Mouse (Mus musculus) liver, embryonic 11.5 days (tissue): ENCODE measurements at regions not wholly inside any gene's neighbourhood (a gene's known extent, or its start where the extent isn't known, plus 50 kb on each side); places are given as distances from the start of the nearest gene placed in this dataset.

Experiments used
- ATAC-seq: fragments of 200-750 bp; cut with Nextera tagmentation; replicated peaks from 2 replicates; pipeline ENCODE4 v1.8.0; 2017; ENCODE audit warnings: moderate number of reproducible peaks, mild to moderate bottlenecking, moderate TSS enrichment, moderate library complexity; ENCODE audit not compliant: low FRiP score
- DNase-seq: peaks from one replicate; pipeline ENCODE4 v3.0.0-alpha.2; 2017; ENCODE audit warnings: low spot score
- H3K27ac ChIP-seq: fragments of 300-500 bp; sonication (generic); 2 replicates; pipeline ENCODE4 v1.5.1; 2014; ENCODE audit warnings: mild to moderate bottlenecking, low read depth, low read length, control low read depth
- H3K27me3 ChIP-seq: fragments of 300-500 bp; sonication (generic); replicated peaks from 2 replicates; pipeline ENCODE4 v1.6.1; 2014; ENCODE audit warnings: low read length, mixed read lengths; ENCODE audit not compliant: control insufficient read depth, insufficient read depth
- H3K36me3 ChIP-seq: fragments of 300-500 bp; sonication (generic); 2 replicates; pipeline ENCODE4 v1.6.1; 2014; ENCODE audit warnings: mild to moderate bottlenecking, low read length, moderate library complexity, mixed read lengths; ENCODE audit not compliant: control insufficient read depth, insufficient read depth
- H3K4me1 ChIP-seq: fragments of 300-500 bp; sonication (generic); replicated peaks from 2 replicates; pipeline ENCODE4 v1.6.1; 2014; ENCODE audit warnings: low read length, mixed read lengths; ENCODE audit not compliant: control insufficient read depth, insufficient read depth
- H3K4me2 ChIP-seq: fragments of 300-500 bp; sonication (generic); 2 replicates; pipeline ENCODE4 v1.6.1; 2014; ENCODE audit warnings: mild to moderate bottlenecking, control low read depth, moderate library complexity
- H3K4me3 ChIP-seq: fragments of 300-500 bp; sonication (generic); 2 replicates; pipeline ENCODE4 v1.5.1; 2014; ENCODE audit warnings: low read depth, low read length, control low read depth
- H3K9ac ChIP-seq: fragments of 300-500 bp; sonication (generic); 2 replicates; pipeline ENCODE4 v1.6.1; 2014; ENCODE audit warnings: low read depth, low read length, control low read depth
- H3K9me3 ChIP-seq: fragments of 300-500 bp; sonication (generic); 2 replicates; pipeline ENCODE4 v1.6.1; 2016; ENCODE audit warnings: low read length, inconsistent platforms, mixed read lengths; ENCODE audit not compliant: control insufficient read depth
- WGBS: fragments of 180-500 bp; shearing (Covaris S2); extraction: QIAGEN DNeasy Blood & Tissue Kit; methylation state at CpG from one replicate; pipeline ENCODE4 v1.1.7; 2014; 5-methylcytosine and 5-hydroxymethylcytosine counted together

DNA sequence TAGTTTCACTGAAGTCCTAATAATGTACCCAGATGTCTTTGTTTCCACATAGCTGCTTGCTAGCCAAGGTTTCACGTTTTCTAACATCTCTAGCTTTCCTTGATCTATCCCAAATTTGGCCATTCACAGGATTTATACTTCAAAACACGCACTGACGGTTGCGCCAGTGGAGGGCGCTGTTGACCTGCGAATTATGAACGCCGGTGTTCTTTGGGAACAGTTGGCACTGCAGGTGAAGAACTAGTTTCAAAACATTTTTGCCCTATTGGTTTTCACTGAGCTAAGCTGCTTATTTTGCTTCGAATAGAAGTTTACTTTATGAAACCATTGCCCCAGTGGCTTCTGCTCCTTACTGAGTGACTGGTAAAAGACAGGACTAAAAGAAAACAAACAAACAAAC, 76.7 kb upstream of the Slitrk3 start:
- Histone ChIP-seq H3K9me3 (no peaks in the 10 kb centered on the region), H3K27me3 (no peaks in the 10 kb centered on the region), H3K4me3 (no peak overlapping the region), H3K36me3 (no peaks in the 10 kb centered on the region), H3K4me1 (no peaks in the 10 kb centered on the region), H3K27ac (no peak overlapping the region), H3K4me2 (no peak overlapping the region), H3K9ac (no peak overlapping the region)
- ATAC-seq (no peak), DNase-seq (no peak)
- 5% methylated on average over 9 of the region's 9 CpGs for WGBS

- Histone ChIP-seq H3K27me3 (no peaks in the 10 kb centered on the region), H3K4me2 (no peak overlapping the region), H3K36me3 (no peaks in the 10 kb centered on the region), H3K9ac (no peak overlapping the region), H3K4me1 (no peaks in the 10 kb centered on the region), H3K4me3 (no peak overlapping the region), H3K27ac (no peak overlapping the region), H3K9me3 (no peaks in the 10 kb centered on the region)
- peak; percentile 99 for ATAC-seq
- 46% methylated on average over 4 of the region's 4 CpGs for WGBS
- DNase-seq = no peak
Measured at GRCm38 (mm10) chr3:73125143-73125542, 67.5 kb upstream of the Slitrk3 start.

GRCm38 (mm10) chr3:73109102-73109501, 51.5 kb upstream of the Slitrk3 start:
- no peak for DNase-seq
- WGBS = 61% methylated on average over 1 of the region's 1 CpGs

More at GRCm38 (mm10) chr3:73109102-73109501, 51.5 kb upstream of the Slitrk3 start:
- Histone ChIP-seq H3K27me3 (no peaks in the 10 kb centered on the region), H3K9ac (no peak overlapping the region), H3K9me3 (no peaks in the 10 kb centered on the region), H3K4me1 (no peaks in the 10 kb centered on the region), H3K27ac (no peak overlapping the region), H3K4me3 (no peak overlapping the region), H3K4me2 (no peak overlapping the region), H3K36me3 (no peaks in the 10 kb centered on the region)
- no peak for ATAC-seq
